Mouse (Mus musculus): ENCODE measurements at regions not wholly inside any gene's neighbourhood (a gene's known extent, or its start where the extent isn't known, plus 50 kb on each side); places are given as distances from the start of the nearest gene placed in this dataset.

- no peak for ATAC-seq (replicated peaks; ENCODE audit: extremely low read depth, insufficient read depth, low FRiP score)
Measured at GRCm38 (mm10) chr2:147846968-147847749, 199.6 kb downstream of the Foxa2 start.

GRCm38 (mm10) chr2:147845256-147845655 is 201.5 kb downstream of the Foxa2 start:
- Histone ChIP-seq H3K9ac (ENCODE audit: low read length) (no peak overlapping the region), H3K36me3 (ENCODE audit: control insufficient read depth, insufficient read depth) (no peaks in the 10 kb centered on the region), H3K4me1 (ENCODE audit: control insufficient read depth, insufficient read depth, low read length) (no peaks in the 10 kb centered on the region), H3K4me3 (ENCODE audit: low read length) (no peak overlapping the region), H3K4me2 (ENCODE audit: low read depth, low read length) (no peak overlapping the region), H3K27ac (ENCODE audit: low read length) (no peak overlapping the region), H3K9me3 (replicated peaks; ENCODE audit: control insufficient read depth, low read length) (no peaks in the 10 kb centered on the region), H3K27me3 (ENCODE audit: control insufficient read depth, insufficient read depth, low read length) (no peaks in the 10 kb centered on the region)
- ATAC-seq (replicated peaks; ENCODE audit: extremely low read depth, insufficient read depth, low FRiP score), result no peak
- 65% methylated on average over 1 of the region's 1 CpGs for WGBS

More at GRCm38 (mm10) chr2:147846968-147847749, 199.6 kb downstream of the Foxa2 start:
- H3K4me3 ChIP-seq (ENCODE audit: low read length), result no peak overlapping the region
- H3K9me3 ChIP-seq (replicated peaks; ENCODE audit: control insufficient read depth, low read length), result no peaks in the 10 kb centered on the region
- H3K27ac ChIP-seq (ENCODE audit: low read length), result no peak overlapping the region
- H3K9ac ChIP-seq (ENCODE audit: low read length), result no peak overlapping the region
- no peaks in the 10 kb centered on the region for H3K27me3 ChIP-seq (ENCODE audit: control insufficient read depth, insufficient read depth, low read length)
- H3K4me2 ChIP-seq (ENCODE audit: low read depth, low read length), result no peak overlapping the region
- no peaks in the 10 kb centered on the region for H3K4me1 ChIP-seq (ENCODE audit: control insufficient read depth, insufficient read depth, low read length)
- 30% methylated on average over 10 of the region's 10 CpGs for WGBS
- no peaks in the 10 kb centered on the region for H3K36me3 ChIP-seq (ENCODE audit: control insufficient read depth, insufficient read depth)

- 74% methylated on average over 5 of the region's 5 CpGs for WGBS
- no peaks in the 10 kb centered on the region for H3K36me3 ChIP-seq (ENCODE audit: control insufficient read depth, insufficient read depth)
- no peaks in the 10 kb centered on the region for H3K4me1 ChIP-seq (ENCODE audit: control insufficient read depth, insufficient read depth, low read length)
- H3K9ac ChIP-seq (ENCODE audit: low read length), result no peak overlapping the region
- H3K4me2 ChIP-seq (ENCODE audit: low read depth, low read length), result no peak overlapping the region
- no peaks in the 10 kb centered on the region for H3K9me3 ChIP-seq (replicated peaks; ENCODE audit: control insufficient read depth, low read length)
- H3K27me3 ChIP-seq (ENCODE audit: control insufficient read depth, insufficient read depth, low read length), result no peaks in the 10 kb centered on the region
- no peak overlapping the region for H3K4me3 ChIP-seq (ENCODE audit: low read length)
- no peak for ATAC-seq (replicated peaks; ENCODE audit: extremely low read depth, insufficient read depth, low FRiP score)
- H3K27ac ChIP-seq (ENCODE audit: low read length), result no peak overlapping the region
Measured at GRCm38 (mm10) chr2:147840936-147841335, 205.8 kb downstream of the Foxa2 start.

DNA sequence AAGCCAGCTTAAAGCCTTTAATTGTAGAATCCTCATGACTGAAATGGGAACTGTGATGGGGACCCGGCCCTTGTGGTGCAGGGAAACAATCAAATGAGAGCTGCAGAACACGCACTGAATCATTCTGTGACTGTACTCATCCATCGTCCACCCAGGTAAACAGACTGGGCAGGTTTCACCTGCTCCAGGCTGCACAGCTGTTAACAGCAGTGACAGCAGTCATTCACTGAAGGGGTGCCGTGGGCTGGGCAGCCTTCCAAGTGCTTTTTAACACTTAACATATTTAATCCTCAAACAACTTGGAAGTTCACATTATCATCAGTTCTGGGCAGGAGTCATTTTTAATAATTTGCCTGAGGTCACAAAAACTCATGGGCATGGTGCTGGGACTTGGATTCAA is 208.2 kb downstream of the Foxa2 start:
- no peak for ATAC-seq (replicated peaks; ENCODE audit: extremely low read depth, insufficient read depth, low FRiP score)
- WGBS, result 56% methylated on average over 4 of the region's 4 CpGs

GRCm38 (mm10) chr2:147830551-147830950 is 216.2 kb downstream of the Foxa2 start:
- no peak overlapping the region for H3K4me2 ChIP-seq (ENCODE audit: low read depth, low read length)
- H3K27me3 ChIP-seq (ENCODE audit: control insufficient read depth, insufficient read depth, low read length), result no peaks in the 10 kb centered on the region
- no peaks in the 10 kb centered on the region for H3K36me3 ChIP-seq (ENCODE audit: control insufficient read depth, insufficient read depth)
- ATAC-seq (replicated peaks; ENCODE audit: extremely low read depth, insufficient read depth, low FRiP score), result no peak
- 53% methylated on average over 6 of the region's 6 CpGs for WGBS
- H3K4me1 ChIP-seq (ENCODE audit: control insufficient read depth, insufficient read depth, low read length), result no peaks in the 10 kb centered on the region
- H3K27ac ChIP-seq (ENCODE audit: low read length), result no peak overlapping the region
- no peaks in the 10 kb centered on the region for H3K9me3 ChIP-seq (replicated peaks; ENCODE audit: control insufficient read depth, low read length)
- no peak overlapping the region for H3K4me3 ChIP-seq (ENCODE audit: low read length)
- H3K9ac ChIP-seq (ENCODE audit: low read length), result no peak overlapping the region

More for the DNA sequence above, 208.2 kb downstream of the Foxa2 start:
- Histone ChIP-seq H3K4me1 (ENCODE audit: control insufficient read depth, insufficient read depth, low read length) (no peaks in the 10 kb centered on the region), H3K9ac (ENCODE audit: low read length) (no peak overlapping the region), H3K36me3 (ENCODE audit: control insufficient read depth, insufficient read depth) (no peaks in the 10 kb centered on the region), H3K9me3 (replicated peaks; ENCODE audit: control insufficient read depth, low read length) (no peaks in the 10 kb centered on the region), H3K27me3 (ENCODE audit: control insufficient read depth, insufficient read depth, low read length) (no peaks in the 10 kb centered on the region), H3K4me3 (ENCODE audit: low read length) (no peak overlapping the region), H3K4me2 (ENCODE audit: low read depth, low read length) (no peak overlapping the region), H3K27ac (ENCODE audit: low read length) (no peak overlapping the region)

DNA sequence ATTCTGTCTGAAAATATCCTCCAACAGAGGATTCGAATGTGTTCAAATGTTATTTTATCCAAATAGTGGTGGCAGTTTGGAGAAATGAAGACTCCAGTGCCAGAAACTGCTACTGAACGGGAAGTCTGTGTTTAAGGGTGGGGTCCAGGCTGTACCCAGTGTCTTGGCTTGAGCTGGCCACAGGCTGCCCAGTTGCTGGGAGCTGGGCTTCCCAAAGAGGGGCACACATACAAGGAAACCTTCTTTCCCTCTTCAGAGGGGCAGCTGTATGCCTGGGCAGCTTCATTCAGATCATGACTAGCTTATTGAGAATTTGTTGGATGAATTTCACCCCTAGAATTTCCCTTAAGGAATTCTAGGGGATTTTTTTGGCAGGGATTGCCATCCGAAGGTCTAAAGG is 229.8 kb downstream of the Foxa2 start:
- H3K4me1 ChIP-seq (ENCODE audit: control insufficient read depth, insufficient read depth, low read length), result no peaks in the 10 kb centered on the region
- H3K27me3 ChIP-seq (ENCODE audit: control insufficient read depth, insufficient read depth, low read length), result no peaks in the 10 kb centered on the region
- no peak overlapping the region for H3K4me2 ChIP-seq (ENCODE audit: low read depth, low read length)
- H3K36me3 ChIP-seq (ENCODE audit: control insufficient read depth, insufficient read depth), result no peaks in the 10 kb centered on the region
- WGBS, result 71% methylated on average over 3 of the region's 3 CpGs
- no peak for ATAC-seq (replicated peaks; ENCODE audit: extremely low read depth, insufficient read depth, low FRiP score)
- H3K9ac ChIP-seq (ENCODE audit: low read length), result no peak overlapping the region
- H3K4me3 ChIP-seq (ENCODE audit: low read length), result no peak overlapping the region
- H3K27ac ChIP-seq (ENCODE audit: low read length), result no peak overlapping the region
- H3K9me3 ChIP-seq (replicated peaks; ENCODE audit: control insufficient read depth, low read length), result no peaks in the 10 kb centered on the region

DNA sequence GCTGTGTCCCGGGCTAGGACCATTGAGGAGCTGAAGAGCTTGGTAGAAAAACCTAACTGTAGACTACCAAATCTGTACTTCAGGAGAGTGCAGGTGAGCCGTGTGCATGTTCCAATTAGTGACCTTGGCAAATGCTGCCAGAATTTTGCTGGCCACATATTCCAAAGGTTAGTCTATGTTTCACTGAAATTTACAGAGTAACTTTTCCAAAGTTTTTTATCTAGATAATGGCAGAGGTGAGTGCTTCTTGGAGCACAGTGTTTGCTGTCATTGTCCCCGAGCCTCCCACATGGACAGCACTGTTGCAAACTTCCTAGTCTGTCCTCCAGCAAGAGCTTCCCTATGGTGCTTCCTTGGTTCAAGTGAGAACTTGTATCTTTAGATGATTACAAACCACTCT is 232.5 kb downstream of the Foxa2 start:
- 70% methylated on average over 3 of the region's 3 CpGs for WGBS
- no peaks in the 10 kb centered on the region for H3K9me3 ChIP-seq (replicated peaks; ENCODE audit: control insufficient read depth, low read length)
- ATAC-seq (replicated peaks; ENCODE audit: extremely low read depth, insufficient read depth, low FRiP score), result no peak
- no peak overlapping the region for H3K4me3 ChIP-seq (ENCODE audit: low read length)
- no peak overlapping the region for H3K4me2 ChIP-seq (ENCODE audit: low read depth, low read length)
- no peak overlapping the region for H3K27ac ChIP-seq (ENCODE audit: low read length)
- no peaks in the 10 kb centered on the region for H3K4me1 ChIP-seq (ENCODE audit: control insufficient read depth, insufficient read depth, low read length)
- no peak overlapping the region for H3K9ac ChIP-seq (ENCODE audit: low read length)
- H3K36me3 ChIP-seq (ENCODE audit: control insufficient read depth, insufficient read depth), result no peaks in the 10 kb centered on the region
- H3K27me3 ChIP-seq (ENCODE audit: control insufficient read depth, insufficient read depth, low read length), result no peaks in the 10 kb centered on the region

- 75% methylated on average over 2 of the region's 2 CpGs for WGBS
Measured at GRCm38 (mm10) chr2:147813516-147813915, 233.3 kb downstream of the Foxa2 start.

GRCm38 (mm10) chr2:147808036-147808675 is 238.6 kb downstream of the Foxa2 start:
- H3K27me3 ChIP-seq (ENCODE audit: control insufficient read depth, insufficient read depth, low read length), result no peaks in the 10 kb centered on the region
- no peak overlapping the region for H3K9ac ChIP-seq (ENCODE audit: low read length)
- no peak for ATAC-seq (replicated peaks; ENCODE audit: extremely low read depth, insufficient read depth, low FRiP score)
- H3K36me3 ChIP-seq (ENCODE audit: control insufficient read depth, insufficient read depth), result no peaks in the 10 kb centered on the region
- no peak overlapping the region for H3K4me3 ChIP-seq (ENCODE audit: low read length)
- no peak overlapping the region for H3K27ac ChIP-seq (ENCODE audit: low read length)
- 35% methylated on average over 5 of the region's 5 CpGs for WGBS
- H3K9me3 ChIP-seq (replicated peaks; ENCODE audit: control insufficient read depth, low read length), result no peaks in the 10 kb centered on the region
- no peak overlapping the region for H3K4me2 ChIP-seq (ENCODE audit: low read depth, low read length)
- H3K4me1 ChIP-seq (ENCODE audit: control insufficient read depth, insufficient read depth, low read length), result no peaks in the 10 kb centered on the region

More at GRCm38 (mm10) chr2:147813516-147813915, 233.3 kb downstream of the Foxa2 start:
- H3K4me2 ChIP-seq (ENCODE audit: low read depth, low read length), result no peak overlapping the region
- no peak overlapping the region for H3K4me3 ChIP-seq (ENCODE audit: low read length)
- no peaks in the 10 kb centered on the region for H3K27me3 ChIP-seq (ENCODE audit: control insufficient read depth, insufficient read depth, low read length)
- H3K27ac ChIP-seq (ENCODE audit: low read length), result no peak overlapping the region
- no peak for ATAC-seq (replicated peaks; ENCODE audit: extremely low read depth, insufficient read depth, low FRiP score)
- H3K9ac ChIP-seq (ENCODE audit: low read length), result no peak overlapping the region
- no peaks in the 10 kb centered on the region for H3K4me1 ChIP-seq (ENCODE audit: control insufficient read depth, insufficient read depth, low read length)
- H3K9me3 ChIP-seq (replicated peaks; ENCODE audit: control insufficient read depth, low read length), result no peaks in the 10 kb centered on the region
- H3K36me3 ChIP-seq (ENCODE audit: control insufficient read depth, insufficient read depth), result no peaks in the 10 kb centered on the region

All from heart, embryonic 16.5 days (tissue).